Mouse (Mus musculus): ENCODE results near the gene Spsb3. TPM values are rescaled to one million over a fixed set of nuclear protein-coding genes. Genes with fewer than 3 reads are reported as not detected.
A peak's percentile ranks its signal among the peaks of the same experiment; 100 is the strongest.

Spsb3 gene
- polyA plus RNA-seq, 1 experiment from 2014 or later: 35.0 TPM

DNA sequence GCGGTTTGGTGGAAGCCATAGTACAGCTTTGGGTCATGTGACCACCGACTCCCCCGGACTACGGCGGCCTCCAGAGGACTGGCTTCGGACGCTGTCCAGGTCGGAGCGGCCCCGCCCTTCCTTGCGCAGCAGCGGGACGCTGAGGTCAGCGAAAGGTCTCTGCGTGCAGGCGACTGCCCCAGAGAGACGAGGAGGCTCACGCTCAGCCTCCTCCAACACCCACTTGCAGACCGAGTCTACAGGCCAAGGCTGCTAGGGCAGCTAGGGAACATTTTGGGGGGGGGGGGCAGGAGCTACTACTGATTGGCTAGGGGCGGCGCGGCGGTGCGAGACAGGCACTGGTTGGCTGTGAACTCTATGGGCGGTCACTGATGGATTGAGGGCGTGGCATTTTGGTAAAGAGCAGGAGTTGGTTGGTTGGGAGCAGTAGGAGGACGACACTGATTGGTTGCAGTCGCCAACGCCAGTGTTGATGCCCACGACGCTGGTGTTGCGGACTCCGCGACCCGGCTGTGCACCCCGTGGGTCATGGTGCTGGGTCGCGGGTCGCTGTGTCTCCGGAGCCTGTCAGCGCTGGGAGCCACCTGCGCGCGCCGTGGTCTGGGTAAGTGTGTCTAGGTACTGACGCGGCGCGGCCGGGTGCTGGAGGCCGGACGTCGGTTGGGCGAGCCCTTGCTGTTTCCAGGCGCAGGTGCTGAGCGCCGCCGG, 36.2 kb upstream of the Spsb3 start, which contains the start of gene Fahd1:
Gene Fahd1 (minus strand): TSS at position 300 of the 708 bp plus-strand sequence.
- Histone ChIP-seq H3K4me1 (replicated peaks; ENCODE audit: control insufficient read depth, insufficient read depth, low read length) (peaks cover 9% of the 10 kb centered on the region), H3K4me2 (peak within 1 kb of the TSS; percentile 89), H3K9ac (ENCODE audit: low read depth, low read length) (peak within 1 kb of the TSS; percentile 99), H3K27ac (ENCODE audit: low read depth, low read length) (peak within 1 kb of the TSS; percentile 98), H3K9me3 (ENCODE audit: control insufficient read depth, low read length) (no peaks in the 10 kb centered on the region), H3K4me3 (ENCODE audit: low read depth, low read length) (peak within 1 kb of the TSS; percentile 88), H3K36me3 (ENCODE audit: control insufficient read depth, insufficient read depth, low read length) (peaks cover 10% of the 10 kb centered on the region; the same call in 1 of the 2 replicates), H3K27me3 (replicated peaks; ENCODE audit: control insufficient read depth, insufficient read depth, low read length) (no peaks in the 10 kb centered on the region; the same call in 1 of the 2 replicates)
- ATAC-seq (replicated peaks; ENCODE audit: low FRiP score) (peak; percentile 95), DNase-seq (ENCODE audit: low spot score) (peak; percentile 97)
- under 1% methylated on average over 58 of the region's 58 CpGs for WGBS

DNA sequence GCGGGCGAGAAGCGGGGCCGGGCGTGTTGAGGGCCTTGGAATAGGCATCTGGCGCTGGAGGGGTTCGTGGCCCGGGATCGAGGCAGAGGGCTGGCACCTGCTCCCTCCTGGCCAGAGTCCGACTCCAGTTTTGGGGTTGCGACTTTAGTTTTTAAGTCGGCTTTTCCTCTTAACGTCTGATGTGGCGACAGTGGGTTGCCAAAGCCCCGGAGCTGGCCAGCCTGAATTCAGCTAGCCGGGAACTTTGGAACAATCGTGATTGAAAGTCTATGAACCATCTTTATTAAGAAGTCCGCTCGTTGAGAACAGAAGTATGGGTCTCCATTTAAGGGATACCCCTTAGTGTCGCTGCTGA, 35.7 kb upstream of the Spsb3 start:
- Histone ChIP-seq H3K4me2 (peak overlapping the region; percentile 89), H3K9ac (ENCODE audit: low read depth, low read length) (peak overlapping the region; percentile 74), H3K4me1 (replicated peaks; ENCODE audit: control insufficient read depth, insufficient read depth, low read length) (peaks cover 9% of the 10 kb centered on the region), H3K4me3 (ENCODE audit: low read depth, low read length) (peak overlapping the region; percentile 88), H3K36me3 (ENCODE audit: control insufficient read depth, insufficient read depth, low read length) (peaks cover 10% of the 10 kb centered on the region; the same call in 1 of the 2 replicates), H3K27me3 (replicated peaks; ENCODE audit: control insufficient read depth, insufficient read depth, low read length) (no peaks in the 10 kb centered on the region; the same call in 1 of the 2 replicates), H3K9me3 (ENCODE audit: control insufficient read depth, low read length) (no peaks in the 10 kb centered on the region), H3K27ac (ENCODE audit: low read depth, low read length) (0 out of 2 replicates have a peak overlapping the region, but pooled peaks have one; percentile 46)
- no peak for ATAC-seq (replicated peaks; ENCODE audit: low FRiP score)
- WGBS: 2% methylated on average over 20 of the region's 20 CpGs
- DNase-seq (ENCODE audit: low spot score): no peak

DNA sequence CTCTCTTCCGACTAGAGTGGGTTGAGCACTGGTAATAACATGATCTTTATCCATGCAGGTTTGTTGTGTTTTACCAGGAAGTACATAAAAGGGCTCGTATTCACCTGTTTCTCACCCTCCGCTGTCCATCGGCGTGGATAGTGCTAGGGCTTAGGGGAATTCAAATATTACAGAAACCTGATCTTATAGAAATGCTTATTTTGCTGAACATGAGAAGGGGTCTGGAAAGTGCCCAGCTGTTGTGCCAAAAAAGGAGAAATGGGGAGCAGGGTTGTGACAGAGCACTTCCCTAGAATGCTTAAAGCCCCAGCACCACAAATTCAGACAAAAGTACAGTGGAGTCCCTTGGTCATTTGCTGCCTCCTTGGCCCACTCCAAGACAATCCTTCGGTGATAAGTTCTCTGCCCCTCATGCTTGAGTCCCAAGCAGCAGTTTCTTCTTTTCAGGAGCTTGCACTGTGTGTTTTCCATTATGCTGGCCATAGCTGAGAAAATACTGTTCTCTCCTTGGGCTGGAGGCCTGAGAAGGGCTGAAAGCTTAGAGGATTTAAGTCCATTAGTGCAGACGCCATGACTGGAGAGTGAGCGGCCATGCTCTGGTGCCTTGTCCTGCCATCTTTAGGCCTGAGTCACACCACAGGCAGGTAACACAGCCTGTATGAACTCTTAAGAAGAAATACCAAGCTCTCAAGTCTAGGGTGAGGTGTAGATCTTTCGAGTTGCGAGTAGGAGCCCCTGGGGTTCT, 34.9 kb upstream of the Spsb3 start:
- no peak for ATAC-seq (replicated peaks; ENCODE audit: low FRiP score)
- H3K9me3 ChIP-seq (ENCODE audit: control insufficient read depth, low read length): no peaks in the 10 kb centered on the region
- H3K27ac ChIP-seq (ENCODE audit: low read depth, low read length): no peak overlapping the region
- H3K9ac ChIP-seq (ENCODE audit: low read depth, low read length): peak overlapping the region; percentile 74
- H3K36me3 ChIP-seq (ENCODE audit: control insufficient read depth, insufficient read depth, low read length): peaks cover 10% of the 10 kb centered on the region; the same call in 1 of the 2 replicates
- peak overlapping the region; percentile 89 for H3K4me2 ChIP-seq
- 79% methylated on average over 10 of the region's 10 CpGs for WGBS
- peaks cover 9% of the 10 kb centered on the region for H3K4me1 ChIP-seq (replicated peaks; ENCODE audit: control insufficient read depth, insufficient read depth, low read length)
- H3K4me3 ChIP-seq (ENCODE audit: low read depth, low read length): peak overlapping the region; percentile 88
- H3K27me3 ChIP-seq (replicated peaks; ENCODE audit: control insufficient read depth, insufficient read depth, low read length): no peaks in the 10 kb centered on the region; the same call in 1 of the 2 replicates
- DNase-seq (ENCODE audit: low spot score): no peak

DNA sequence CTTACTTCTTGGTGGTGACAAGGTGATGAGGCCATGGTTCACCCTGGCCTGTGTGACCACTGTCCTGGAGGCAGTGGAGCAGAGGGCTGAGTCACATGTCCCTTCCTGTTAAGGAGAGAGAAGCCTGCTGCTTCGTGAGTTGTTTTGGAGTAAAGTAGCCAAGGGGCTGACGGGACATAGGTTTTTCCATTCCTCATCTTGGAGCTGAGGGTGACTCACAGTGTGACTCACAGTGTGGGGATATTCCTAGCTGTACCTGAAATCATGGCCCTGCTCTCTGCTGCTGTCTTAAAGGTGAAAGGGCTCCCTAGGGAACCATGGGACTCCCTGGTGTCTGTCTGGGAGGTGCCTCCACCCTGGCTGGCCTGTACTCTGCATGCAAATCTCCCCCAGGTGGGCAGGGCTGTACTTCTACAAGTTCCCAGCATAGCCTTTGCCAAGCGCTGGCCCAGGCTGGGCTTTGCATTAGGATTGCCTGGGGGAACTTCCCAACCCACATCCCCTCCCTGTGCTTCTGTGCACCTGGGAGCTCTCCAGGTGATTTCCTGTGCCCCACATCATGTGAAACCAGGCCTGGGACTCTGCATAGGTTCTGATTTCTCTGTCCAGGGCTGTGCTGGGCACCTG, 30.5 kb upstream of the Spsb3 start:
- Histone ChIP-seq H3K4me2 (no peak overlapping the region), H3K4me1 (replicated peaks; ENCODE audit: control insufficient read depth, insufficient read depth, low read length) (peaks cover 18% of the 10 kb centered on the region), H3K27ac (ENCODE audit: low read depth, low read length) (no peak overlapping the region), H3K9ac (ENCODE audit: low read depth, low read length) (no peak overlapping the region), H3K9me3 (ENCODE audit: control insufficient read depth, low read length) (no peaks in the 10 kb centered on the region), H3K27me3 (replicated peaks; ENCODE audit: control insufficient read depth, insufficient read depth, low read length) (no peaks in the 10 kb centered on the region; the same call in 1 of the 2 replicates), H3K36me3 (ENCODE audit: control insufficient read depth, insufficient read depth, low read length) (peaks cover 12% of the 10 kb centered on the region; the same call in 1 of the 2 replicates), H3K4me3 (ENCODE audit: low read depth, low read length) (no peak overlapping the region)
- 77% methylated on average over 3 of the region's 3 CpGs for WGBS
- no peak for ATAC-seq (replicated peaks; ENCODE audit: low FRiP score)
- no peak for DNase-seq (ENCODE audit: low spot score)

DNA sequence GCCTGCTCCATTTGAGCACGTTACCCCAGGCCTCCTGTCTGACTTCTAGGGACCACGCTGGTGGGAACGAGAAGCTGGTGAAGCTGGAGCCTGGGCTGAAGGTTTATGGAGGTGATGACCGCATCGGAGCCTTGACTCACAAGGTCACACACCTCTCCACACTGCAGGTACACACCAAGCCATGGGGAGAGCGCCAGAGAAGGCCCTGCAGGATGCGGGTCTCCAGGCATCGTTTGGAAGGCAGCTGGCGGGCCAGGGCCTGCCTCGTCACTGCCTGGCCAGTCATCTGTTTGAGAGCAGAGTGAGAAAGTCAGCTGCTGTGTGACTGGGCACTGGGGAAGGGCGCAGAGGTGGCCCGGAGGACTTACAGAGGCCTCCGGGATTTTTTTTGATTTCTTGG, 29.9 kb upstream of the Spsb3 start:
- H3K27ac ChIP-seq (ENCODE audit: low read depth, low read length): no peak overlapping the region
- no peak overlapping the region for H3K9ac ChIP-seq (ENCODE audit: low read depth, low read length)
- H3K4me1 ChIP-seq (replicated peaks; ENCODE audit: control insufficient read depth, insufficient read depth, low read length): peaks cover 12% of the 10 kb centered on the region
- no peak overlapping the region for H3K4me2 ChIP-seq
- ATAC-seq (replicated peaks; ENCODE audit: low FRiP score) (no peak), DNase-seq (ENCODE audit: low spot score) (no peak)
- H3K27me3 ChIP-seq (replicated peaks; ENCODE audit: control insufficient read depth, insufficient read depth, low read length): no peaks in the 10 kb centered on the region
- 85% methylated on average over 13 of the region's 13 CpGs for WGBS
- H3K36me3 ChIP-seq (ENCODE audit: control insufficient read depth, insufficient read depth, low read length): peaks cover 15% of the 10 kb centered on the region; the same call in 1 of the 2 replicates
- no peak overlapping the region for H3K4me3 ChIP-seq (ENCODE audit: low read depth, low read length)
- no peaks in the 10 kb centered on the region for H3K9me3 ChIP-seq (ENCODE audit: control insufficient read depth, low read length)

DNA sequence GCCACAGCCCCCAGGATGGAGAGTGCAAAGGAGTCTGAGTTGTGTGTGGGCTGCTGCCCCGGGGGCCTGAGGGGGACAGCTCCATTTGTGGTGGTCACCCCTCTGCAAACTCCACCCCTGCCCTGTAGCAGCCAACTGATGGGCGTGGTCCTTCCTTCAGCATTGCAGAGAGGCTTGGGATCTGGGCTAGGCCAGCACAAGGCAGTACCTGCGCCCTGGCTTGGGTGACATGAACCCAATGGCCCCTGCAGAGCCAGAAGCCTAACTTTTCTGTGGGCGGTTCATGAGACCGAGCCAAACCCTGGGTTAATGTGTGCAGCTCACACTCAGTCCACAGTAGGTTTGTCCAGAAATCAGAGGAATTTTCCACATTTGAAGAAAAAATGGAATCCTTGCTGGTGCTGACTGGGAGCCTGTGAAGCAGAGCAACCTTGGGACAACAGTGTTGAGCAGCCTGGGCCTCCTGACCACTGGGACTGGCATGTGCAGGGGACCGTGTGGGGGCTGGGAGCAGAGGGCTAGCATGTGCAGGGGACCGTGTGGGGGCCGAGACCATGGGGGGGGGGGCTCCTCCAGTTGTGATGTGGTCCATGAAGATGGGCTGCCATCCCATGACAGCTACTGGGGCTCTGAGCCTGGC, 28.5 kb upstream of the Spsb3 start:
- Histone ChIP-seq H3K9me3 (ENCODE audit: control insufficient read depth, low read length) (no peaks in the 10 kb centered on the region), H3K27me3 (replicated peaks; ENCODE audit: control insufficient read depth, insufficient read depth, low read length) (no peaks in the 10 kb centered on the region), H3K9ac (ENCODE audit: low read depth, low read length) (peak overlapping the region; percentile 3; the same call in 1 of the 2 replicates), H3K4me3 (ENCODE audit: low read depth, low read length) (no peak overlapping the region), H3K4me2 (no peak overlapping the region), H3K27ac (ENCODE audit: low read depth, low read length) (no peak overlapping the region), H3K36me3 (ENCODE audit: control insufficient read depth, insufficient read depth, low read length) (peaks cover 12% of the 10 kb centered on the region; the same call in 1 of the 2 replicates), H3K4me1 (replicated peaks; ENCODE audit: control insufficient read depth, insufficient read depth, low read length) (peaks cover 12% of the 10 kb centered on the region)
- ATAC-seq (replicated peaks; ENCODE audit: low FRiP score) (peak; percentile 33; the same call in 1 of the 2 replicates), DNase-seq (ENCODE audit: low spot score) (no peak)
- WGBS: 82% methylated on average over 8 of the region's 8 CpGs

DNA sequence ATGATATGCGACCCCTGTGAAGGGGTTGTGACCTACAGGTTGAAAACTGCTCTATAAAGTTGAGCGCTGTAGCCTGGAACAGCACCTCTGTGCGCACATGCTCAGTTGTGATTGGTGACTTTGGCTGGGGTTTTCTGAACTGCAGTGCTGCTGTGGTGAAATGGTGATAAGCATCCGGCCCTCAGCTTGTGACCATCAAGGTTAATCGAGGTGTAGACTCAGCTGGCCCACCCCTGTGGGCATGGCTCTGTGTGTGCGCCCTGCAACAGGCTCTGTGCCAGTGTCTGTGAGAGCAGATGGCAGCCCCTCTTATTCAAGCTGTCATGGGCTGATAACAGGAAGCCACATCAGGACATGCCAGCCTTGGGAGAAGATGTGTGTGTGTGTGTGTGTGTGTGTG, 27.5 kb upstream of the Spsb3 start:
- WGBS: 74% methylated on average over 6 of the region's 6 CpGs
- ATAC-seq (replicated peaks; ENCODE audit: low FRiP score) (peak; percentile 90), DNase-seq (ENCODE audit: low spot score) (no peak)
- Histone ChIP-seq H3K9ac (ENCODE audit: low read depth, low read length) (no peak overlapping the region), H3K36me3 (ENCODE audit: control insufficient read depth, insufficient read depth, low read length) (peaks cover 9% of the 10 kb centered on the region; the same call in 1 of the 2 replicates), H3K9me3 (ENCODE audit: control insufficient read depth, low read length) (no peaks in the 10 kb centered on the region), H3K27ac (ENCODE audit: low read depth, low read length) (no peak overlapping the region), H3K4me2 (no peak overlapping the region), H3K4me3 (ENCODE audit: low read depth, low read length) (no peak overlapping the region), H3K4me1 (replicated peaks; ENCODE audit: control insufficient read depth, insufficient read depth, low read length) (peaks cover 12% of the 10 kb centered on the region), H3K27me3 (replicated peaks; ENCODE audit: control insufficient read depth, insufficient read depth, low read length) (no peaks in the 10 kb centered on the region)

DNA sequence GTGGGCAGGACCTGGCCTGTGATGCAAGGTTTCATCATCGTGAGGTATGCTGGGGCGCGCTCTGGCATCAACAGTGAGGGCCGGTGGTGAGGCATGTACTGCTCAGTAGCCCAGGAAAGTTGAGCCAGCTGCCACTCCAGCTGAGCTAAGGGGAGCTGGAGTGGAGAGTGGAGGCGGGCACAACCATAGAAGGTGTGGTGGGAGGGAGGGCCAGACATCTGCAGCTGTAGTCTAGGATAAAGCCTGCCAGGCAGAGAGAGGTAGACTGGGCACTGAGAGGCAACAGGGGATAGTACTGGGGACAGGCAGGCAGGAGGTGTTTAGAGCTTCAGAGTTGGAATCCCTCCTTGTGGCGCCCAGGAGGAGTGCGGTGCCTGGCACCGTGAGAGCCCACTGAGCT, 26.4 kb upstream of the Spsb3 start:
- H3K4me3 ChIP-seq (ENCODE audit: low read depth, low read length): no peak overlapping the region
- H3K36me3 ChIP-seq (ENCODE audit: control insufficient read depth, insufficient read depth, low read length): peaks cover 7% of the 10 kb centered on the region; the same call in 1 of the 2 replicates
- no peak overlapping the region for H3K27ac ChIP-seq (ENCODE audit: low read depth, low read length)
- H3K9me3 ChIP-seq (ENCODE audit: control insufficient read depth, low read length): no peaks in the 10 kb centered on the region
- ATAC-seq (replicated peaks; ENCODE audit: low FRiP score) (no peak; the same call in 1 of the 2 replicates), DNase-seq (ENCODE audit: low spot score) (no peak)
- peaks cover 12% of the 10 kb centered on the region for H3K4me1 ChIP-seq (replicated peaks; ENCODE audit: control insufficient read depth, insufficient read depth, low read length)
- H3K4me2 ChIP-seq: no peak overlapping the region
- 85% methylated on average over 8 of the region's 8 CpGs for WGBS
- no peaks in the 10 kb centered on the region for H3K27me3 ChIP-seq (replicated peaks; ENCODE audit: control insufficient read depth, insufficient read depth, low read length)
- no peak overlapping the region for H3K9ac ChIP-seq (ENCODE audit: low read depth, low read length)
